Mouse (Mus musculus) olfactory bulb, adult 2 months (tissue): ENCODE results near the gene Hoxb6.

Source experiments
- CTCF ChIP-seq: fragments of 200-500 bp; IDR thresholded peaks from 2 replicates; pipeline ENCODE4 v1.5.1; 2012; ENCODE audit warnings: low read depth, mild to moderate bottlenecking, low read length, moderate library complexity; ENCODE audit not compliant: insufficient read depth
- POLR2A ChIP-seq: fragments of 200-500 bp; IDR thresholded peaks from 2 replicates; pipeline ENCODE4 v1.6.1; 2012; ENCODE audit warnings: mild to moderate bottlenecking, low read depth, low read length, moderate library complexity; ENCODE audit not compliant: insufficient read depth

DNA sequence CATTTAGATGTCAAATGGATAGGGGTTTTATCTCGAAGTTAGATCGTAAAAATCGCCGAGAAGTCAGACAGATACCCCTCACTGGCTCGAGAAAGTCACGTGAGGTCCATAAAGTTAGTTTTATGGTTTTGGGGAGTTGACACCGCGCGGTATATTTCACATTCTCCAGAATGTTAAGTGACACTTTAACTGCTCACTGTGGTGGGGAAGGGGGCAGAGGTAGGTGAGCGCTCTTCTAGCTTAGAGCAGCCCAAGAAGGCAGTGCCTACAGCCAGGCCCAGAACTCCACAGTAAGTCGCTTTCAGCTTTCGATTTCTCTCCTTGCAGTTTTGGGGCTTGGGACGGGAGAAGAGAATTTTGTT is 14.6 kb downstream of the Hoxb6 start:
- TF ChIP-seq CTCF (no peak), POLR2A (no peak)
